In the genomic region with DNA sequence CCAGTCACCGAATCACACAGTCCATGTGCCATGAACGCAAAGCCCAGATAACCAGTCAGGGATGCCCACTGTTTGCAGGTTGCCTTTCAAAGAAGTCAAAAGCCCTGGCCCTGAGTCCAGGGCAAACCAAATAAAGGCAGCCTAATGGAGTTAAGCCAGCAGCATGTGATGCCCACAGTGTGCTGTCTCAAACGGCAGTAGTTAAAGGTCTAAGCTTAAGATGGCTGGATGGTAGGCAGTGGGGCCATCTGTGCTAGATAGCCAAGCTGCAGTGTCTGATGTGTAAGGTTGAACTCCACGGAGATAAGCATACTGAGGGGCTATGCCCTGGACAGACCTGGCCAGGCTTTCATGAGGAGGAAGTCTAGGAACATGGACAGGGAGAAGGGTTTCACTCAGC, we compare ENCODE assay signal across 13 mouse cellular contexts.
A peak's percentile ranks its signal among the peaks of the same experiment; 100 is the strongest.
DNase-seq lines count a peak whose midpoint lies in the region; ATAC-seq lines count a peak whose summit lies in the region.
"Had no signal": no experiment of that assay in that cellular context is flagged by ENCODE, and none has a peak within 500 bp of the region (broad histone marks: within the 10 kb centered on the region; RNA-seq: fewer than 3 reads in every experiment).

No protein-coding gene starts in this region.

- peak overlapping the region; percentile 39 for H3K4me2 ChIP-seq in heart, embryonic 11.5 days
- H3K4me2 ChIP-seq in liver, embryonic 12.5 days = peak overlapping the region; percentile 60
- H3K4me2 ChIP-seq: neural tube, embryonic 15.5 days had no signal

- no peaks in the 10 kb centered on the region for H3K9me3 ChIP-seq in heart, embryonic 10.5 days
- no peaks in the 10 kb centered on the region for H3K9me3 ChIP-seq in heart, embryonic 11.5 days (replicated peaks; ENCODE audit: control insufficient read depth, low read length)
- no peaks in the 10 kb centered on the region for H3K9me3 ChIP-seq in liver, embryonic 12.5 days (replicated peaks)
- H3K9me3 ChIP-seq: neural tube, embryonic 15.5 days had no signal

- peak overlapping the region; percentile 47; the same call in 1 of the 2 replicates for H3K9ac ChIP-seq in heart, embryonic 11.5 days (ENCODE audit: low read depth, low read length)
- H3K9ac ChIP-seq in liver, embryonic 12.5 days = peak overlapping the region; percentile 69
- H3K9ac ChIP-seq: neural tube, embryonic 15.5 days had no signal

- no peak for DNase-seq in heart, embryonic 10.5 days (ENCODE audit: low spot score)
- no peak for DNase-seq in heart, postnatal 4 days
- DNase-seq in NIH3T3 (ENCODE audit: low read depth) = peak; percentile 24
- no peak for DNase-seq in ovary, postnatal 10 days (ENCODE audit: low spot score)
- DNase-seq in urinary bladder, postnatal 4 days (ENCODE audit: low spot score in 2 of 2) = no peak
- DNase-seq: cerebellum, adult 9-10 months; kidney, postnatal 14 days had no signal

- peaks cover 75% of the 10 kb centered on the region for H3K4me1 ChIP-seq in heart, embryonic 10.5 days
- H3K4me1 ChIP-seq in heart, embryonic 11.5 days (ENCODE audit: control insufficient read depth, insufficient read depth, low read length) = peaks cover 56% of the 10 kb centered on the region
- peaks cover 87% of the 10 kb centered on the region for H3K4me1 ChIP-seq in liver, embryonic 12.5 days

- peak overlapping the region; percentile 81 for H3K27ac ChIP-seq in heart, embryonic 10.5 days
- H3K27ac ChIP-seq in heart, embryonic 11.5 days (ENCODE audit: low read depth, low read length) = peak overlapping the region; percentile 95
- H3K27ac ChIP-seq in liver, embryonic 12.5 days = peak overlapping the region; percentile 99
- H3K27ac ChIP-seq: macrophage; neural tube, embryonic 15.5 days had no signal

- no peaks in the 10 kb centered on the region for H3K27me3 ChIP-seq in heart, embryonic 10.5 days (ENCODE audit: insufficient read depth, poor library complexity, severe bottlenecking)
- H3K27me3 ChIP-seq in heart, embryonic 11.5 days (ENCODE audit: control insufficient read depth, insufficient read depth, low read length) = no peaks in the 10 kb centered on the region
- H3K27me3 ChIP-seq in liver, embryonic 12.5 days (replicated peaks) = no peaks in the 10 kb centered on the region
- H3K27me3 ChIP-seq: neural tube, embryonic 15.5 days had no signal

- ATAC-seq in heart, embryonic 11.5 days (replicated peaks; ENCODE audit: insufficient number of reproducible peaks, low FRiP score, low TSS enrichment) = peak; percentile 64
- peak; percentile 74 for ATAC-seq in liver, embryonic 12.5 days
- no peak for ATAC-seq in cerebellum, adult (ENCODE audit: insufficient number of reproducible peaks, low FRiP score, low TSS enrichment)
- ATAC-seq: CD4-positive, CD25-positive, alpha-beta regulatory T cell, adult 4 months had no signal

- peaks cover 7% of the 10 kb centered on the region for H3K36me3 ChIP-seq in heart, embryonic 10.5 days
- H3K36me3 ChIP-seq in heart, embryonic 11.5 days (ENCODE audit: control insufficient read depth, insufficient read depth, low read length) = no peaks in the 10 kb centered on the region
- no peaks in the 10 kb centered on the region for H3K36me3 ChIP-seq in liver, embryonic 12.5 days
- H3K36me3 ChIP-seq: neural tube, embryonic 15.5 days had no signal

- peak overlapping the region; percentile 4; the same call in 1 of the 2 replicates for H3K4me3 ChIP-seq in heart, embryonic 10.5 days
- H3K4me3 ChIP-seq in heart, embryonic 11.5 days (ENCODE audit: low read depth, low read length) = no peak overlapping the region
- peak overlapping the region; percentile 27 for H3K4me3 ChIP-seq in liver, embryonic 12.5 days
- H3K4me3 ChIP-seq: neural tube, embryonic 15.5 days had no signal

- WGBS in heart, embryonic 10.5 days = 50% methylated on average over 4 of the region's 4 CpGs
- WGBS in heart, embryonic 11.5 days (ENCODE audit: insufficient replicate concordance) = 47% methylated on average over 4 of the region's 4 CpGs
- WGBS in liver, embryonic 12.5 days (ENCODE audit: insufficient replicate concordance) = 41% methylated on average over 4 of the region's 4 CpGs
